Mouse (Mus musculus): ENCODE results near the gene Tmod2. TPM values are rescaled to one million over a fixed set of nuclear protein-coding genes. Genes with fewer than 3 reads are reported as not detected.

Tmod2 gene
- total RNA-seq, 1 experiment = 6.1 TPM

GRCm38 (mm10) chr9:75645405-75645804 is 34.3 kb upstream of the Tmod2 start:
- H3K36me3 ChIP-seq (ENCODE audit: control insufficient read depth, insufficient read depth, low read length, poor library complexity, severe bottlenecking) = no peaks in the 10 kb centered on the region
- in situ Hi-C loops (cut with MboI; ENCODE audit: low sequenced_read_pairs in 2 of 2, unreplicated experiment in 2 of 2) = no loop called here
- no peaks in the 10 kb centered on the region for H3K9me3 ChIP-seq (ENCODE audit: control insufficient read depth, insufficient read depth, low read depth, low read length)
- H3K9ac ChIP-seq (ENCODE audit: insufficient read depth, low read depth, low read length, poor library complexity, severe bottlenecking) = no peak overlapping the region
- TF ChIP-seq HCFC1 (IDR thresholded peaks at IDR 0.05; ENCODE audit: borderline replicate concordance, insufficient read depth, low read length) (no peak), CHD2 (IDR thresholded peaks at IDR 0.05; ENCODE audit: low read depth, low read length) (no peak), ZC3H11A (IDR thresholded peaks at IDR 0.05; ENCODE audit: borderline replicate concordance, low read depth, low read length) (no peak), ZNF384 (IDR thresholded peaks at IDR 0.05; ENCODE audit: low read depth, low read length) (no peak), MAFK (IDR thresholded peaks at IDR 0.05; ENCODE audit: insufficient read depth, low read depth, low read length) (no peak)
- no peak overlapping the region for H3K27ac ChIP-seq (ENCODE audit: insufficient read depth, low read depth, low read length, poor library complexity, severe bottlenecking)
- no peak for DNase-seq (ENCODE audit: low read depth, low spot score)
- H3K4me1 ChIP-seq (ENCODE audit: control insufficient read depth in 2 of 2, insufficient read depth in 2 of 2, low read length in 2 of 2, poor library complexity in 1 of 2) = peaks cover 0 to 2% of the 10 kb centered on the region in 2 experiments; a peak in 1 of 4 replicates
- no peak overlapping the region for H3K4me3 ChIP-seq (ENCODE audit: insufficient read depth in 1 of 2, low read depth in 1 of 2, low read length in 2 of 2, poor library complexity in 1 of 2, severe bottlenecking in 1 of 2)

- in situ Hi-C loops (cut with MboI; ENCODE audit: low sequenced_read_pairs in 2 of 2, unreplicated experiment in 2 of 2) = no loop called here
- no peaks in the 10 kb centered on the region for H3K4me1 ChIP-seq (ENCODE audit: control insufficient read depth in 2 of 2, insufficient read depth in 2 of 2, low read length in 2 of 2, poor library complexity in 1 of 2)
- H3K9me3 ChIP-seq (ENCODE audit: control insufficient read depth, insufficient read depth, low read depth, low read length) = no peaks in the 10 kb centered on the region
- H3K27ac ChIP-seq (ENCODE audit: insufficient read depth, low read depth, low read length, poor library complexity, severe bottlenecking) = no peak overlapping the region
- H3K9ac ChIP-seq (ENCODE audit: insufficient read depth, low read depth, low read length, poor library complexity, severe bottlenecking) = no peak overlapping the region
- H3K4me3 ChIP-seq (ENCODE audit: insufficient read depth in 1 of 2, low read depth in 1 of 2, low read length in 2 of 2, poor library complexity in 1 of 2, severe bottlenecking in 1 of 2) = no peak overlapping the region
- TF ChIP-seq ZNF384 (IDR thresholded peaks at IDR 0.05; ENCODE audit: low read depth, low read length) (no peak), MAFK (IDR thresholded peaks at IDR 0.05; ENCODE audit: insufficient read depth, low read depth, low read length) (no peak), ZC3H11A (IDR thresholded peaks at IDR 0.05; ENCODE audit: borderline replicate concordance, low read depth, low read length) (no peak), CHD2 (IDR thresholded peaks at IDR 0.05; ENCODE audit: low read depth, low read length) (no peak), HCFC1 (IDR thresholded peaks at IDR 0.05; ENCODE audit: borderline replicate concordance, insufficient read depth, low read length) (no peak)
- no peaks in the 10 kb centered on the region for H3K36me3 ChIP-seq (ENCODE audit: control insufficient read depth, insufficient read depth, low read length, poor library complexity, severe bottlenecking)
- DNase-seq (ENCODE audit: low read depth, low spot score) = no peak
Measured at GRCm38 (mm10) chr9:75634226-75634625, 23.1 kb upstream of the Tmod2 start.

- TF ChIP-seq ZNF384 (IDR thresholded peaks at IDR 0.05; ENCODE audit: low read depth, low read length) (no peak), MAFK (IDR thresholded peaks at IDR 0.05; ENCODE audit: insufficient read depth, low read depth, low read length) (no peak), ZC3H11A (IDR thresholded peaks at IDR 0.05; ENCODE audit: borderline replicate concordance, low read depth, low read length) (no peak), HCFC1 (IDR thresholded peaks at IDR 0.05; ENCODE audit: borderline replicate concordance, insufficient read depth, low read length) (no peak), CHD2 (IDR thresholded peaks at IDR 0.05; ENCODE audit: low read depth, low read length) (no peak)
- no peaks in the 10 kb centered on the region for H3K9me3 ChIP-seq (ENCODE audit: control insufficient read depth, insufficient read depth, low read depth, low read length)
- no peak overlapping the region for H3K27ac ChIP-seq (ENCODE audit: insufficient read depth, low read depth, low read length, poor library complexity, severe bottlenecking)
- H3K9ac ChIP-seq (ENCODE audit: insufficient read depth, low read depth, low read length, poor library complexity, severe bottlenecking) = no peak overlapping the region
- no peak overlapping the region for H3K4me3 ChIP-seq (ENCODE audit: insufficient read depth in 1 of 2, low read depth in 1 of 2, low read length in 2 of 2, poor library complexity in 1 of 2, severe bottlenecking in 1 of 2)
- H3K36me3 ChIP-seq (ENCODE audit: control insufficient read depth, insufficient read depth, low read length, poor library complexity, severe bottlenecking) = no peaks in the 10 kb centered on the region
- no peak for DNase-seq (ENCODE audit: low read depth, low spot score)
- in situ Hi-C loops (cut with MboI; ENCODE audit: low sequenced_read_pairs in 2 of 2, unreplicated experiment in 2 of 2) = no loop called here
- H3K4me1 ChIP-seq (ENCODE audit: control insufficient read depth in 2 of 2, insufficient read depth in 2 of 2, low read length in 2 of 2, poor library complexity in 1 of 2) = no peaks in the 10 kb centered on the region
Measured at GRCm38 (mm10) chr9:75633603-75634002, 22.5 kb upstream of the Tmod2 start.

- TF ChIP-seq CHD2 (IDR thresholded peaks at IDR 0.05; ENCODE audit: low read depth, low read length) = no peak
- DNase-seq (ENCODE audit: low read depth, low spot score) = no peak
- in situ Hi-C loops (cut with MboI; ENCODE audit: low sequenced_read_pairs in 2 of 2, unreplicated experiment in 2 of 2) = no loop called here
- Histone ChIP-seq H3K9me3 (ENCODE audit: control insufficient read depth, insufficient read depth, low read depth, low read length) (no peaks in the 10 kb centered on the region), H3K4me3 (ENCODE audit: insufficient read depth in 1 of 2, low read depth in 1 of 2, low read length in 2 of 2, poor library complexity in 1 of 2, severe bottlenecking in 1 of 2) (no peak overlapping the region), H3K27ac (ENCODE audit: insufficient read depth, low read depth, low read length, poor library complexity, severe bottlenecking) (no peak overlapping the region), H3K4me1 (ENCODE audit: control insufficient read depth in 2 of 2, insufficient read depth in 2 of 2, low read length in 2 of 2, poor library complexity in 1 of 2) (no peaks in the 10 kb centered on the region), H3K36me3 (ENCODE audit: control insufficient read depth, insufficient read depth, low read length, poor library complexity, severe bottlenecking) (no peaks in the 10 kb centered on the region), H3K9ac (ENCODE audit: insufficient read depth, low read depth, low read length, poor library complexity, severe bottlenecking) (no peak overlapping the region)
Measured at GRCm38 (mm10) chr9:75632902-75633301, 21.8 kb upstream of the Tmod2 start.

- Histone ChIP-seq H3K36me3 (ENCODE audit: control insufficient read depth, insufficient read depth, low read length, poor library complexity, severe bottlenecking) (no peaks in the 10 kb centered on the region), H3K4me1 (ENCODE audit: control insufficient read depth in 2 of 2, insufficient read depth in 2 of 2, low read length in 2 of 2, poor library complexity in 1 of 2) (no peaks in the 10 kb centered on the region), H3K27ac (ENCODE audit: insufficient read depth, low read depth, low read length, poor library complexity, severe bottlenecking) (no peak overlapping the region), H3K9ac (ENCODE audit: insufficient read depth, low read depth, low read length, poor library complexity, severe bottlenecking) (no peak overlapping the region), H3K4me3 (ENCODE audit: insufficient read depth in 1 of 2, low read depth in 1 of 2, low read length in 2 of 2, poor library complexity in 1 of 2, severe bottlenecking in 1 of 2) (no peak overlapping the region), H3K9me3 (ENCODE audit: control insufficient read depth, insufficient read depth, low read depth, low read length) (no peaks in the 10 kb centered on the region)
- TF ChIP-seq ZC3H11A (IDR thresholded peaks at IDR 0.05; ENCODE audit: borderline replicate concordance, low read depth, low read length) = no peak
- TF ChIP-seq MAFK (IDR thresholded peaks at IDR 0.05; ENCODE audit: insufficient read depth, low read depth, low read length) = no peak
- TF ChIP-seq CHD2 (IDR thresholded peaks at IDR 0.05; ENCODE audit: low read depth, low read length) = no peak
- no peak for TF ChIP-seq ZNF384 (IDR thresholded peaks at IDR 0.05; ENCODE audit: low read depth, low read length)
- no peak for TF ChIP-seq HCFC1 (IDR thresholded peaks at IDR 0.05; ENCODE audit: borderline replicate concordance, insufficient read depth, low read length)
- DNase-seq (ENCODE audit: low read depth, low spot score) = no peak
- in situ Hi-C loops (cut with MboI; ENCODE audit: low sequenced_read_pairs in 2 of 2, unreplicated experiment in 2 of 2) = no loop called here
Measured at GRCm38 (mm10) chr9:75632111-75632510, 21.0 kb upstream of the Tmod2 start.

Data from ES-E14 (cell line).